Mouse (Mus musculus) MEL (cell line): ENCODE measurements around the gene Tmem230. TPM values are rescaled to one million over a fixed set of nuclear protein-coding genes. Genes with fewer than 3 reads are reported as not detected.

Experiments
- DNase-seq: peaks from one replicate; pipeline ENCODE4 v3.0.0; 2011; ENCODE audit warnings: low read depth, low spot score
- H3K27ac ChIP-seq: 2 replicates; pipeline ENCODE4 v1.5.1; 2012; ENCODE audit warnings: low read depth, mild to moderate bottlenecking, control low read depth, low read length, moderate library complexity; ENCODE audit not compliant: control insufficient read depth
- H3K27me3 ChIP-seq, 2 experiments: fragments of 150-350 bp in 1 of 2; sonication (generic) in 1 of 2; 2 replicates each; pipeline ENCODE4 v1.6.1; 2012; ENCODE audit warnings: low read length in 2 of 2, mild to moderate bottlenecking in 2 of 2, improper control_type of control experiment in 1 of 2, moderate library complexity in 1 of 2; ENCODE audit not compliant: insufficient read depth in 2 of 2, control insufficient read depth in 1 of 2
- H3K36me3 ChIP-seq, 2 experiments: 2 replicates each; pipeline ENCODE4 v1.6.1; 2012 to 2014; ENCODE audit warnings: low read length in 2 of 2, improper control_type of control experiment in 1 of 2, inconsistent platforms in 1 of 2, mild to moderate bottlenecking in 1 of 2; ENCODE audit not compliant: insufficient read depth in 2 of 2, control insufficient read depth in 1 of 2
- H3K4me1 ChIP-seq, 2 experiments: fragments of 150-350 bp in 1 of 2; sonication (generic) in 1 of 2; 2 replicates each; pipeline ENCODE4 v1.6.1; 2012; ENCODE audit warnings: low read length in 2 of 2, improper control_type of control experiment in 1 of 2, mild to moderate bottlenecking in 1 of 2; ENCODE audit not compliant: insufficient read depth in 2 of 2, control insufficient read depth in 1 of 2
- H3K4me3 ChIP-seq, 2 experiments: fragments of 150-350 bp in 1 of 2; sonication (generic) in 1 of 2; 2 replicates each; pipeline ENCODE4 v1.5.1; 2012; ENCODE audit warnings: low read depth in 2 of 2, low read length in 2 of 2, mild to moderate bottlenecking in 2 of 2, moderate library complexity in 2 of 2, control low read depth in 1 of 2, improper control_type of control experiment in 1 of 2; ENCODE audit not compliant: control insufficient read depth in 1 of 2, insufficient read depth in 1 of 2
- H3K79me2 ChIP-seq: 2 replicates; pipeline ENCODE4 v1.6.1; 2012; ENCODE audit warnings: mild to moderate bottlenecking, low read length, moderate library complexity; ENCODE audit not compliant: control insufficient read depth, poor library complexity, insufficient read depth
- H3K9ac ChIP-seq: 2 replicates; pipeline ENCODE4 v1.6.1; 2012; ENCODE audit warnings: low read depth, mild to moderate bottlenecking, control low read depth, low read length, moderate library complexity; ENCODE audit not compliant: control insufficient read depth, poor library complexity, severe bottlenecking
- H3K9me3 ChIP-seq: fragments of 150-350 bp; sonication (generic); replicated peaks from 2 replicates; pipeline ENCODE4 v1.6.1; 2012; ENCODE audit warnings: mild to moderate bottlenecking, low read length, improper control_type of control experiment, moderate library complexity; ENCODE audit not compliant: insufficient read depth
- E2F4 ChIP-seq: IDR thresholded peaks from 2 replicates; pipeline ENCODE4 v1.6.1; 2011; ENCODE audit warnings: low read depth, low read length, improper control_type of control experiment, borderline replicate concordance
- EP300 ChIP-seq, 2 experiments: IDR thresholded peaks; 2 replicates each; pipeline ENCODE4 v1.6.1; 2011; ENCODE audit warnings: improper control_type of control experiment in 2 of 2, low read length in 2 of 2, low read depth in 1 of 2, mild to moderate bottlenecking in 1 of 2
- ETS1 ChIP-seq: IDR thresholded peaks from 2 replicates; pipeline ENCODE4 v1.6.1; 2012; ENCODE audit warnings: low read depth, mild to moderate bottlenecking, inconsistent platforms, low read length, improper control_type of control experiment, moderate library complexity
- GABPA ChIP-seq: IDR thresholded peaks from 2 replicates; pipeline ENCODE4 v1.6.1; 2012; ENCODE audit warnings: low read depth, mild to moderate bottlenecking, inconsistent platforms, low read length, improper control_type of control experiment, moderate library complexity
- MAFK ChIP-seq: IDR thresholded peaks from 2 replicates; pipeline ENCODE4 v1.6.1; 2011; ENCODE audit warnings: low read depth, mild to moderate bottlenecking, low read length, improper control_type of control experiment, borderline replicate concordance
- MAX ChIP-seq: IDR thresholded peaks from 2 replicates; pipeline ENCODE4 v1.6.1; 2011; ENCODE audit warnings: low read length, improper control_type of control experiment
- MAZ ChIP-seq: IDR thresholded peaks from 2 replicates; pipeline ENCODE4 v1.6.1; 2012; ENCODE audit warnings: low read depth, mild to moderate bottlenecking, inconsistent platforms, low read length, improper control_type of control experiment
- MYB ChIP-seq: IDR thresholded peaks from 2 replicates; pipeline ENCODE4 v1.6.1; 2011; ENCODE audit warnings: mild to moderate bottlenecking, low read depth, low read length, improper control_type of control experiment
- POLR2AphosphoS2 ChIP-seq: IDR thresholded peaks from 2 replicates; pipeline ENCODE4 v1.6.1; 2011; ENCODE audit warnings: low read length, improper control_type of control experiment
- POLR2AphosphoS5 ChIP-seq: IDR thresholded peaks from 2 replicates; pipeline ENCODE4 v1.6.1; 2012; ENCODE audit warnings: low read depth, borderline replicate concordance, mild to moderate bottlenecking, inconsistent platforms, low read length, moderate library complexity, mixed read lengths
- RCOR1 ChIP-seq: IDR thresholded peaks from 2 replicates; pipeline ENCODE4 v1.6.1; 2012; ENCODE audit warnings: low read depth, mild to moderate bottlenecking, inconsistent platforms, low read length, improper control_type of control experiment
- SIN3A ChIP-seq: IDR thresholded peaks from 2 replicates; pipeline ENCODE4 v1.6.1; 2012; ENCODE audit warnings: low read length, improper control_type of control experiment, inconsistent platforms
- SMC3 ChIP-seq: IDR thresholded peaks from 2 replicates; pipeline ENCODE4 v1.6.1; 2011; ENCODE audit warnings: low read depth, low read length, improper control_type of control experiment
- TCF12 ChIP-seq: IDR thresholded peaks from 2 replicates; pipeline ENCODE4 v1.6.1; 2014; ENCODE audit warnings: low read depth, mild to moderate bottlenecking, inconsistent platforms, low read length, improper control_type of control experiment, moderate library complexity
- UBTF ChIP-seq: IDR thresholded peaks from 2 replicates; pipeline ENCODE4 v1.6.1; 2012; ENCODE audit warnings: low read depth, mild to moderate bottlenecking, inconsistent platforms, low read length, improper control_type of control experiment, moderate library complexity, borderline replicate concordance; ENCODE audit not compliant: insufficient read depth
- USF1 ChIP-seq: IDR thresholded peaks from 2 replicates; pipeline ENCODE4 v1.6.1; 2014; ENCODE audit warnings: low read depth, mild to moderate bottlenecking, inconsistent platforms, low read length, improper control_type of control experiment, moderate library complexity
- USF2 ChIP-seq, 2 experiments: IDR thresholded peaks; 2 replicates each; pipeline ENCODE4 v1.6.1; 2011 to 2012; ENCODE audit warnings: improper control_type of control experiment in 2 of 2, low read length in 2 of 2, borderline replicate concordance in 1 of 2, inconsistent platforms in 1 of 2, low read depth in 1 of 2, mild to moderate bottlenecking in 1 of 2; ENCODE audit not compliant: insufficient read depth in 1 of 2
- ZKSCAN1 ChIP-seq: IDR thresholded peaks from 2 replicates; pipeline ENCODE4 v1.6.1; 2012; ENCODE audit warnings: low read depth, mild to moderate bottlenecking, inconsistent platforms, low read length, improper control_type of control experiment, moderate library complexity
- polyA plus RNA-seq, 2 experiments: library from polyadenylated mRNA; stranded (reverse) in 1 of 2; unstranded in 1 of 2; fragments of >175 nt in 1 of 2; fragments of >200 nt in 1 of 2; gene quantifications; 2 replicates each; pipeline versions ENCODE4 v1.2.1 to v1.2.4; 2012; ENCODE audit warnings: low replicate concordance in 2 of 2, low read depth in 1 of 2; ENCODE audit not compliant: insufficient read length in 2 of 2, insufficient read depth in 1 of 2, missing spikeins in 1 of 2
- total RNA-seq: library from RNA; depleted of rRNA; stranded (reverse); fragments of 300-350 nt; gene quantifications from 2 replicates; pipeline ENCODE4 v1.2.3, GENCODE M21; 2012

Gene Tmem230
- total and polyA plus RNA-seq, 3 experiments, result 9.1 to 21.5 TPM; not detected in 1

DNA sequence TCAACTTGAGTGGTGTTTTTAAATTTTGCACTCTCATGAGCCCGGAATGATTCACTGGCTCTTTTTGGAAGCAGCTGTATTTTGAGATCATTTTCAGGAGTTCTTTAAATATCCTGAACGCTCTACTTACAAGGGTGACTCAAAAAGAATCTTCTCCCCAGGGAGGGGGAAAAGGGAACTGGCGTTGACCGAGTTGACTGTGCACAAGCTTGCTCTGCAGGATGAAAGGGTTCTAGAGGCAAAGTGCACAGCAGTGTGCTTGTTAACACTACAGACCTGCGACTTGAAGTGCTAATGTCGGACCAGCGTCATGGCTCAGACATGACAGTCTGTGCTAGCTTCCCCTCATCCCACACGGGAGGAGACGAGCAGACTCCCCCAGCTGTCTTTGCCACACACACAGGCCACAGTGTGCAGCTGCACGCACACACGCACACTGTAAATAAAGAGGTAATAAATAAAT, 26.0 kb downstream of the Tmem230 start:
- Histone ChIP-seq H3K4me1 (no peaks in the 10 kb centered on the region), H3K9ac (no peak overlapping the region), H3K36me3 (no peaks in the 10 kb centered on the region), H3K79me2 (no peaks in the 10 kb centered on the region), H3K27me3 (peaks cover 0 to 1% of the 10 kb centered on the region in 2 experiments; a peak in 1 of 4 replicates), H3K4me3 (no peak overlapping the region), H3K27ac (no peak overlapping the region), H3K9me3 (no peaks in the 10 kb centered on the region)
- DNase-seq, result no peak
- TF ChIP-seq UBTF, result no peak
- TF ChIP-seq GABPA, result no peak
- TF ChIP-seq E2F4, result no peak
- TF ChIP-seq EP300 (IDR thresholded peaks at IDR 0.05; ENCODE audit: low read depth in 1 of 2, low read length in 2 of 2), result no peak
- no peak for TF ChIP-seq USF1
- TF ChIP-seq SIN3A, result no peak
- TF ChIP-seq POLR2AphosphoS5, result no peak
- TF ChIP-seq USF2 (IDR thresholded peaks at IDR 0.05; ENCODE audit: borderline replicate concordance in 1 of 2, insufficient read depth in 1 of 2, low read depth in 1 of 2, low read length in 2 of 2), result no peak
- TF ChIP-seq POLR2AphosphoS2, result no peak
- no peak for TF ChIP-seq MAZ
- TF ChIP-seq ETS1, result no peak

DNA sequence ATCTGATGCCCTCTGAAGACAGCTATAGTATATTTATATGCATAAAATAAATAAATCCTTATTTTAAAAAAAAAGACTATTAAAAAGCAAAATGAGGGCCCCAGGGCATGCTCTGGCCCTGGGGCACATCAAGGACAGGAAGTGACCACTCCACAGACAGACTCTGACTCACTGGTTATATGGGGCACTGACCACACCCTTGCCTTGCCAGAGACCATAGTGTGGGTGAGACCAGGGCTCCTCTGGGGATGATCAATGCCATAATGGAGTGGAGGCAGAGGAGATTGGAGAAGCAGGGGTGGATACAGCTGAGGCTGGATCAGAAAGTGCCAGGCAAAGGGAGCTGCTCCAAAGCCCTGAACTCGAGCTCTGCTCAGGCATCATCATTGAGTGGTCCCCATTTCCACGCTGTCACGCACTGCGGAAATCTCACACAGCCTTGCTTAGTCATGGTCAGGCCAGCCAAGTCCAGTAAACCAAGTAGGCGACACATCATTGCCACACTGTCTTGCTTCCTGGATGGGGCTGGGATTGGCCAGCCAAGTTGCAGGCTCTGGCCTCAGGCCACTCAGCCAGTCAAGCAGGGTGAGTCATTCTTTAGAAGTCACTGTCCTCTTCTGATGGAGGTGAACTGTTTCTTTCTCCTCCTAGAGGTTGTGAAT, 35.5 kb downstream of the Tmem230 start:
- no peaks in the 10 kb centered on the region for H3K27me3 ChIP-seq
- H3K4me3 ChIP-seq, result no peak overlapping the region
- TF ChIP-seq SMC3, result no peak
- no peak for TF ChIP-seq RCOR1
- no peak for TF ChIP-seq ZKSCAN1
- no peak for TF ChIP-seq MYB
- no peak for TF ChIP-seq MAFK
- no peak for TF ChIP-seq USF1
- TF ChIP-seq USF2 (IDR thresholded peaks at IDR 0.05; ENCODE audit: borderline replicate concordance in 1 of 2, insufficient read depth in 1 of 2, low read depth in 1 of 2, low read length in 2 of 2), result no peak
- no peak for TF ChIP-seq SIN3A
- TF ChIP-seq TCF12, result no peak
- TF ChIP-seq MAX, result no peak
- H3K79me2 ChIP-seq, result no peaks in the 10 kb centered on the region
- peaks cover 0 to 12% of the 10 kb centered on the region in 2 experiments; a peak in 2 of 4 replicates for H3K36me3 ChIP-seq
- no peak overlapping the region for H3K9ac ChIP-seq
- H3K4me1 ChIP-seq, result peaks cover 0 to 11% of the 10 kb centered on the region in 2 experiments; a peak in 3 of 4 replicates
- no peak overlapping the region for H3K27ac ChIP-seq
- no peaks in the 10 kb centered on the region for H3K9me3 ChIP-seq
- DNase-seq, result no peak
